Mouse (Mus musculus) intestine, postnatal 0 days (tissue): ENCODE measurements around the gene Grk5. TPM values are rescaled to one million over a fixed set of nuclear protein-coding genes. Genes with fewer than 3 reads are reported as not detected.

ENCODE experiments used
- ATAC-seq: fragments of 200-750 bp; cut with Nextera tagmentation; 2 replicates; pipeline ENCODE4 v1.8.0; 2017; ENCODE audit warnings: mild to moderate bottlenecking, moderate TSS enrichment, moderate library complexity
- H3K27ac ChIP-seq: fragments of 300-500 bp; sonication (generic); 2 replicates; pipeline ENCODE4 v1.5.1; 2014; ENCODE audit warnings: mild to moderate bottlenecking, low read depth, low read length, moderate library complexity
- H3K27me3 ChIP-seq: fragments of 300-500 bp; sonication (generic); replicated peaks from 2 replicates; pipeline ENCODE4 v1.6.1; 2014; ENCODE audit warnings: low read length, mixed read lengths; ENCODE audit not compliant: control insufficient read depth, insufficient read depth
- H3K36me3 ChIP-seq: fragments of 300-500 bp; sonication (generic); 2 replicates; pipeline ENCODE4 v1.6.1; 2014; ENCODE audit warnings: mild to moderate bottlenecking, moderate library complexity; ENCODE audit not compliant: control insufficient read depth, insufficient read depth
- H3K4me1 ChIP-seq: fragments of 300-500 bp; sonication (generic); replicated peaks from 2 replicates; pipeline ENCODE4 v1.6.1; 2014; ENCODE audit warnings: antibody characterized with exemption, low read length, mixed read lengths; ENCODE audit not compliant: control insufficient read depth, insufficient read depth
- H3K4me2 ChIP-seq: fragments of 300-500 bp; sonication (generic); replicated peaks from 2 replicates; pipeline ENCODE4 v1.6.1; 2014; ENCODE audit warnings: low read depth, mild to moderate bottlenecking, moderate library complexity
- H3K4me3 ChIP-seq: fragments of 300-500 bp; sonication (generic); 2 replicates; pipeline ENCODE4 v1.5.1; 2014; ENCODE audit warnings: low read depth, low read length
- H3K9ac ChIP-seq: fragments of 300-500 bp; sonication (generic); 2 replicates; pipeline ENCODE4 v1.6.1; 2014; ENCODE audit warnings: mild to moderate bottlenecking, low read depth, low read length
- H3K9me3 ChIP-seq: fragments of 300-500 bp; sonication (generic); 2 replicates; pipeline ENCODE4 v1.6.1; 2016; ENCODE audit warnings: mixed run types; ENCODE audit not compliant: control insufficient read depth
- CTCF ChIP-seq: sonication (generic); IDR thresholded peaks from 2 replicates; pipeline ENCODE4 v1.5.1; 2016; ENCODE audit warnings: low read depth, mild to moderate bottlenecking, control low read depth, antibody characterized with exemption, moderate library complexity
- WGBS: fragments of 180-500 bp; shearing (Covaris S2); extraction: QIAGEN DNeasy Blood & Tissue Kit; methylation state at CpG from one replicate; pipeline ENCODE4 v1.1.7; 2014; 5-methylcytosine and 5-hydroxymethylcytosine counted together
- polyA plus RNA-seq: library from polyadenylated mRNA; unstranded; fragments of >200 nt; fragmentation: Nextera tagmentation; extraction: Ambion mirVana; gene quantifications from 2 replicates; pipeline ENCODE4 v1.2.1, GENCODE M21; 2015

Gene Grk5
- polyA plus RNA-seq, 1 experiment from 2014 or later = 1.2 TPM

- no peak overlapping the region for H3K9ac ChIP-seq
- ATAC-seq = no peak
- no peaks in the 10 kb centered on the region for H3K4me1 ChIP-seq
- H3K9me3 ChIP-seq = no peaks in the 10 kb centered on the region
- H3K36me3 ChIP-seq = no peaks in the 10 kb centered on the region
- H3K4me2 ChIP-seq = no peak overlapping the region
- no peak for TF ChIP-seq CTCF
- H3K4me3 ChIP-seq = no peak overlapping the region
- H3K27me3 ChIP-seq = no peaks in the 10 kb centered on the region
- 71% methylated on average over 2 of the region's 2 CpGs for WGBS
- H3K27ac ChIP-seq = no peak overlapping the region
Measured at GRCm38 (mm10) chr19:61048646-61049045, 159.1 kb downstream of the Grk5 start.

- WGBS = 65% methylated on average over 1 of the region's 1 CpGs
- no peak for TF ChIP-seq CTCF
- no peaks in the 10 kb centered on the region for H3K9me3 ChIP-seq
- no peak overlapping the region for H3K9ac ChIP-seq
- H3K4me1 ChIP-seq = no peaks in the 10 kb centered on the region
- H3K4me2 ChIP-seq = no peak overlapping the region
- H3K36me3 ChIP-seq = no peaks in the 10 kb centered on the region
- no peak overlapping the region for H3K27ac ChIP-seq
- H3K27me3 ChIP-seq = no peaks in the 10 kb centered on the region
- H3K4me3 ChIP-seq = no peak overlapping the region
- ATAC-seq = no peak
Measured at GRCm38 (mm10) chr19:61049413-61049812, 159.9 kb downstream of the Grk5 start.

- Histone ChIP-seq H3K27ac (no peak overlapping the region), H3K4me1 (no peaks in the 10 kb centered on the region), H3K27me3 (no peaks in the 10 kb centered on the region), H3K9me3 (no peaks in the 10 kb centered on the region), H3K4me2 (no peak overlapping the region), H3K9ac (no peak overlapping the region), H3K4me3 (no peak overlapping the region), H3K36me3 (no peaks in the 10 kb centered on the region)
- WGBS = 86% methylated on average over 1 of the region's 1 CpGs
- no peak for ATAC-seq
- no peak for TF ChIP-seq CTCF
Measured at GRCm38 (mm10) chr19:61051151-61051550, 161.6 kb downstream of the Grk5 start.

- Histone ChIP-seq H3K4me2 (no peak overlapping the region), H3K36me3 (no peaks in the 10 kb centered on the region), H3K9ac (no peak overlapping the region), H3K9me3 (no peaks in the 10 kb centered on the region), H3K27ac (no peak overlapping the region), H3K4me1 (no peaks in the 10 kb centered on the region), H3K27me3 (no peaks in the 10 kb centered on the region), H3K4me3 (no peak overlapping the region)
- no peak for ATAC-seq
- TF ChIP-seq CTCF = no peak
Measured at GRCm38 (mm10) chr19:61052008-61052407, 162.5 kb downstream of the Grk5 start.

- H3K9me3 ChIP-seq = no peaks in the 10 kb centered on the region
- no peak overlapping the region for H3K4me3 ChIP-seq
- H3K4me1 ChIP-seq = peaks cover 5% of the 10 kb centered on the region; the same call in 1 of the 2 replicates
- H3K36me3 ChIP-seq = no peaks in the 10 kb centered on the region
- no peak for ATAC-seq
- no peak for TF ChIP-seq CTCF
- H3K27me3 ChIP-seq = no peaks in the 10 kb centered on the region
- no peak overlapping the region for H3K27ac ChIP-seq
- H3K4me2 ChIP-seq = no peak overlapping the region
- no peak overlapping the region for H3K9ac ChIP-seq
Measured at GRCm38 (mm10) chr19:61052786-61053185, 163.2 kb downstream of the Grk5 start.

- Histone ChIP-seq H3K4me1 (peaks cover 5% of the 10 kb centered on the region; the same call in 1 of the 2 replicates), H3K9me3 (no peaks in the 10 kb centered on the region), H3K9ac (no peak overlapping the region), H3K4me3 (no peak overlapping the region), H3K27me3 (no peaks in the 10 kb centered on the region), H3K36me3 (no peaks in the 10 kb centered on the region), H3K27ac (no peak overlapping the region), H3K4me2 (no peak overlapping the region)
- 60% methylated on average over 5 of the region's 5 CpGs for WGBS
- no peak for TF ChIP-seq CTCF
- ATAC-seq = no peak
Measured at GRCm38 (mm10) chr19:61056783-61057410, 167.3 kb downstream of the Grk5 start.

GRCm38 (mm10) chr19:61057581-61057980 is 168.0 kb downstream of the Grk5 start:
- Histone ChIP-seq H3K9ac (no peak overlapping the region), H3K27ac (no peak overlapping the region), H3K4me1 (peaks cover 5% of the 10 kb centered on the region; the same call in 1 of the 2 replicates), H3K4me2 (no peak overlapping the region), H3K9me3 (no peaks in the 10 kb centered on the region), H3K27me3 (no peaks in the 10 kb centered on the region), H3K4me3 (no peak overlapping the region), H3K36me3 (no peaks in the 10 kb centered on the region)
- TF ChIP-seq CTCF = no peak
- 7% methylated on average over 3 of the region's 3 CpGs for WGBS
- no peak for ATAC-seq
